Mouse (Mus musculus) brain, embryonic 14.5 days (tissue): ENCODE measurements around the gene Aifm3.

Experiments
- CTCF ChIP-seq: fragments of 200-500 bp; IDR thresholded peaks from 2 replicates; pipeline ENCODE4 v1.5.1; 2012; ENCODE audit warnings: inconsistent platforms, mild to moderate bottlenecking, moderate library complexity, borderline replicate concordance; ENCODE audit not compliant: insufficient read depth, insufficient read length; ENCODE audit errors: extremely low read depth
- POLR2A ChIP-seq: fragments of 200-500 bp; IDR thresholded peaks from 2 replicates; pipeline ENCODE4 v1.6.1; 2012; ENCODE audit warnings: mild to moderate bottlenecking, inconsistent platforms, borderline replicate concordance; ENCODE audit not compliant: poor library complexity, insufficient read depth, insufficient read length, severe bottlenecking; ENCODE audit errors: extremely low read depth

- TF ChIP-seq CTCF (no peak), POLR2A (no peak)
Measured at GRCm38 (mm10) chr16:17518910-17519309, 29.5 kb downstream of the Aifm3 start.
